Comparison of ENCODE assay signal across 24 mouse cellular contexts in genomic region chr10:86134848-86135247, GRCm38 (mm10).
DNase-seq lines count a peak whose midpoint lies in the region; ATAC-seq and TF ChIP-seq lines count a peak whose summit lies in the region.
"Had no signal": no experiment of that assay in that cellular context is flagged by ENCODE, and none has a peak within 500 bp of the region (broad histone marks: within the 10 kb centered on the region; RNA-seq: fewer than 3 reads in every experiment).

No protein-coding gene starts in this region.

- H3K36me3 ChIP-seq in kidney, adult 2 months (ENCODE audit: control insufficient read depth, insufficient read depth, low read length), result no peaks in the 10 kb centered on the region
- H3K36me3 ChIP-seq in hindbrain, embryonic 14.5 days (replicated peaks; ENCODE audit: control insufficient read depth, insufficient read depth), result no peaks in the 10 kb centered on the region; the same call in 1 of the 2 replicates
- H3K36me3 ChIP-seq: embryonic facial prominence, embryonic 15.5 days; heart, embryonic 10.5 days; heart, embryonic 13.5 days; hindbrain, embryonic 12.5 days had no signal

- no peak for DNase-seq in kidney, adult 2 months
- no peak for DNase-seq in kidney, adult 18-20 months
- DNase-seq in testis, postnatal 10 days (ENCODE audit: low spot score), result peak; percentile 27
- DNase-seq in testis, postnatal 14 days (ENCODE audit: low spot score), result no peak
- DNase-seq in hindbrain, embryonic 14.5 days (ENCODE audit: low spot score), result no peak
- DNase-seq: adrenal gland, adult 8-10 months; adrenal gland, postnatal 25 days; cerebellum, adult 11-12 months; cerebellum, adult 8-10 months; cerebellum, postnatal 36 days; embryo, embryonic 11 days; forebrain, postnatal 0 days; gastrocnemius, adult 2 months; gastrocnemius, postnatal 14 days; heart, adult 2 months had no signal

- H3K4me2 ChIP-seq in hindbrain, embryonic 14.5 days (replicated peaks), result no peak overlapping the region
- H3K4me2 ChIP-seq: embryonic facial prominence, embryonic 15.5 days; heart, embryonic 13.5 days; hindbrain, embryonic 12.5 days had no signal

- no peak for TF ChIP-seq CTCF in kidney, adult 2 months (conservative IDR thresholded peaks at IDR 0.05; ENCODE audit: insufficient read depth, insufficient read length, low read depth, low read length)

- H3K27ac ChIP-seq in kidney, adult 2 months (ENCODE audit: insufficient read depth, low read depth, low read length), result peak overlapping the region; percentile 75
- H3K27ac ChIP-seq in hindbrain, embryonic 14.5 days, result no peak overlapping the region
- H3K27ac ChIP-seq: embryonic facial prominence, embryonic 15.5 days; gastrocnemius, adult 2 months; heart, adult 2 months; heart, embryonic 10.5 days; heart, embryonic 13.5 days; hindbrain, embryonic 12.5 days had no signal

- peak; percentile 55; the same call in 1 of the 2 replicates for ATAC-seq in megakaryocyte, adult 5-6 weeks (ENCODE audit: poor library complexity, severe bottlenecking)
- no peak for ATAC-seq in hindbrain, embryonic 14.5 days (ENCODE audit: low FRiP score)
- ATAC-seq: activated CD4-positive, CD25-positive, alpha-beta regulatory T cell, adult 4 months; CD4-positive, CD25-positive, alpha-beta regulatory T cell, adult 4 months; forebrain, embryonic 14.5 days; forebrain, postnatal 0 days; hindbrain, embryonic 16.5 days had no signal

- H3K4me3 ChIP-seq in kidney, adult 2 months (ENCODE audit: insufficient read depth, low read depth, low read length), result no peak overlapping the region
- no peak overlapping the region for H3K4me3 ChIP-seq in hindbrain, embryonic 14.5 days (replicated peaks; ENCODE audit: low read length)
- H3K4me3 ChIP-seq: embryonic facial prominence, embryonic 15.5 days; gastrocnemius, adult 2 months; heart, adult 2 months; heart, embryonic 10.5 days; heart, embryonic 13.5 days; hindbrain, embryonic 12.5 days had no signal

- H3K27me3 ChIP-seq in kidney, adult 2 months (replicated peaks; ENCODE audit: control insufficient read depth, insufficient read depth, low read length), result no peaks in the 10 kb centered on the region
- no peaks in the 10 kb centered on the region for H3K27me3 ChIP-seq in hindbrain, embryonic 14.5 days (ENCODE audit: control insufficient read depth, insufficient read depth, low read length)
- H3K27me3 ChIP-seq: embryonic facial prominence, embryonic 15.5 days; hindbrain, embryonic 12.5 days had no signal

- 82% methylated on average over 6 of the region's 6 CpGs for WGBS in kidney, adult 2 months
- 85% methylated on average over 6 of the region's 6 CpGs for WGBS in hindbrain, embryonic 14.5 days

- TF ChIP-seq POLR2A in kidney, adult 2 months (IDR thresholded peaks at IDR 0.05; ENCODE audit: low read depth, low read length), result no peak

- H3K9me3 ChIP-seq in hindbrain, embryonic 14.5 days (ENCODE audit: control insufficient read depth, low read length), result no peaks in the 10 kb centered on the region
- H3K9me3 ChIP-seq: embryonic facial prominence, embryonic 15.5 days; heart, embryonic 10.5 days; heart, embryonic 13.5 days; hindbrain, embryonic 12.5 days had no signal

- no peak overlapping the region for H3K9ac ChIP-seq in hindbrain, embryonic 14.5 days
- H3K9ac ChIP-seq: embryonic facial prominence, embryonic 15.5 days; forebrain, postnatal 0 days; heart, embryonic 13.5 days; hindbrain, embryonic 12.5 days had no signal

- peaks cover 22% of the 10 kb centered on the region for H3K4me1 ChIP-seq in kidney, adult 2 months (ENCODE audit: control insufficient read depth, insufficient read depth, low read length)
- H3K4me1 ChIP-seq in hindbrain, embryonic 14.5 days (replicated peaks; ENCODE audit: control insufficient read depth, insufficient read depth, low read length), result no peaks in the 10 kb centered on the region
- H3K4me1 ChIP-seq: hindbrain, embryonic 12.5 days had no signal
